Mouse (Mus musculus) spleen, adult 2 months (tissue): ENCODE measurements around the gene Upp2.

Source experiments
- CTCF ChIP-seq: fragments of 200-500 bp; IDR thresholded peaks from 2 replicates; pipeline ENCODE4 v1.5.1; 2011; ENCODE audit warnings: mild to moderate bottlenecking, inconsistent platforms; ENCODE audit not compliant: insufficient read depth, insufficient read length, insufficient replicate concordance; ENCODE audit errors: extremely low read depth
- POLR2A ChIP-seq: fragments of 200-500 bp; IDR thresholded peaks from 2 replicates; pipeline ENCODE4 v1.6.1; 2011; ENCODE audit warnings: low read depth, low read length, inconsistent platforms

- no peak for TF ChIP-seq CTCF
- TF ChIP-seq POLR2A = no peak
Observed at GRCm38 (mm10) chr2:58536796-58537195, 30.3 kb upstream of the Upp2 start.
